Mouse (Mus musculus) A20 (cell line): Measurements from ENCODE around the gene Tas2r107.
"Not testable (repeated sequence)": the region's sequence is repeated elsewhere in the genome, so short reads cannot be mapped to it uniquely, and the experiment has no call there.

Experiments used
- DNase-seq: peaks from one replicate; pipeline ENCODE4 v3.0.0-alpha.2; 2011; ENCODE audit warnings: low read depth, low spot score

Gene Tas2r107

DNA sequence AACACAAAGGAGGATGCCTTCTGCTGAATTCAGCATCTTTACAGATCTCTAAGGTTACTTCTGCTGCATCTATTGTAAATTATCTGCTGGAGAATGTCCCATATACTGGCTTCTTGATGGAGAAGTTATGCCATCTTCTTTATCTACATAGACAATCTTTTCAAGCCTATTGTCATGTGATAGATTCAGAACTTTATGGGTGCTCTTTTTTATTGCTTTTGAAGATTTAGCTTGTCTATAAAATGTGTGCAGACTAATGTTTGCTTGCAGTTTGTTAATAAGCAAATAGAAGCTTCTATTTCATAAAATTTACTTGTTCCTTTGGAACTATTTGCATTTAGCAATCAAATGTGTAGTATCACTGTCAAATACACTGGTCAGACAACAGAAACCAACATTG is at the start of gene Tas2r107:
Gene Tas2r107, minus strand, starts transcription at position 101 of the 400 bp plus-strand sequence.
- DNase-seq: no peak

DNA sequence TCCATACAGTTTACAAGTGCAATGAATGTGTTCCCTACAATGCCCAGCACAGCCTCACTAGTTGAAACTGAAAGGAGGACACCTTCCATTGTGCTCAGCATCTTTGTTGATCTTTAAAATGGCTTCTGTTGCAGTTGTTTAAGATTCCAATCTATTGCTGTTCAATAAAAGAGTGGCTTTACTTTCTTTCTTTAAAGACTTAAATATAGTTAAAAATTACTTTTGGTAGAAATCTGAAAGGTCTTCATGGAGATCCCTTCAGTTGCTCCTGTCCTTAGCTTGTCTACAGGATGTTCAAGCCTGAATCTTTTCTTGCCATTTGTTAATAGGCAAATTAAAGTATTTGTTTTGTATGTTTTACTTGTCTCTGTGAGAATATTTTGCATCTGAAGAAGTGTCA is 30.0 kb upstream of the Tas2r107 start, which contains the start of gene Tas2r114:
Gene Tas2r114, minus strand, starts transcription at position 101 of the 400 bp plus-strand sequence.
- no peak for DNase-seq

DNA sequence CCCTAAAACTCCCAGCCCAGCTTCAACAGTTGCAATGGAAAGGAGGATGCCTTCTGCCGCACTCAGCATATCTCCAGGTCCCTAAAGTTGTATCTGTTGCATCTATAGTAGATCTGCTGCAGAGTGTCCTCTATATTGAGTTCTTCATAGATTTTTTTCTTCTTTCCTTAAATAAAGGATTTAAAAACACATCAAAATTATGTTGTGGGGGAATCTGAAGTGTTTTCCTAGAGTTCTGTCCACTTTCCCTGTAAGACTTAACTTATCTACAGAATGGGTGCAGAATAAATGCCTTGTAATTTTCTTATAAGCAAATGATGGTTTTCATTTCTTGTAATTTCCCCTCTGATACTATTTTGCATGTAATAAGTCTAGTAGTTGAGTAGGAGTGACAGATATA is 27.4 kb upstream of the Tas2r107 start, which contains the start of gene Tas2r105:
Gene Tas2r105, minus strand, starts transcription at position 101 of the 400 bp plus-strand sequence.
- no peak for DNase-seq

DNA sequence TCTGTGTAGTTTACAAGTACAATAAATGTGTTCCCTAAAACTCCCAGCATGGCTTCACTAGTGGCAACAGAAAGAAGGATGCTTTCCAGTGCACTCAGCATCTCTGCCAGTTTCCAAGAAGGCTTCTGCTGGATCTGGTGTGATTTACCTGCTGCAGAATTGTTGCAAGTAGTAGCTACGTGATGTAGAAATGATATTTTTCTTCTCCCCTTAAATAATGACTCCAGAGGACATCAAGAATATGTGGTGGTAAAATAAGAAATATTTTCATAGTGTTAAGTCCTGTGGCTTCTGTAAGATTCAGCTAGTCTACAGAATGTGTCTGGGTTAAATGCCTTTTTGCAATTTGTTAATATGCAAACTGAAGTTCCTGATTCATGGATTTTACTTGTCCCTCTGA is 25.7 kb upstream of the Tas2r107 start, which contains the start of gene Tas2r104:
Gene Tas2r104, minus strand, starts transcription at position 101 of the 400 bp plus-strand sequence.
- DNase-seq: no peak

GRCm38 (mm10) chr6:131678786-131679185 is 18.8 kb upstream of the Tas2r107 start, which contains the start of gene Tas2r106:
Gene Tas2r106 (minus strand): TSS chr6:131678886.
- DNase-seq: no peak

DNA sequence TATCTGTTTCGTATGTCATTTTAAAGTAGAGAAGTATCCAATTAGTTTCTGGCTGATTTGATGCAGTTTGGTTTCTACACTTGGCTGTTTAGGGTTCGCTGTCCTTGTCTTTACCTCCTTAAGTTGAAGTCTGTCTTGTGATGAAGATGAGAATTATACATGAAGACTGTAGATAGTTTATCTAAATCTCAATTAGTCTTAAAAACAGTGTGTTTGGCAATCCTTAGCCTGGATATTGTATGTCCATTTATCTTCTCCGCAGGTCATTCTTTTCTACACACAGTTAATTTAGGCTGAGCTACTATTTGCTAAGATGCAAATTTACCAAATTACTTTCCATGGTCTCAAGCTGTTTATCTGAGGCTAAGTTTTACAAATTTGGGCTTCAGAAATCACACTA is 29.1 kb downstream of the Tas2r107 start, which contains the start of gene Tas2r130:
Gene Tas2r130, minus strand, starts transcription at position 101 of the 400 bp plus-strand sequence.
- DNase-seq: no peak

- not testable (repeated sequence) for DNase-seq
These were observed 50.0 kb downstream of the Tas2r107 start for GRCm38 (mm10) chr6:131609956-131610355.
